Mouse (Mus musculus) limb, embryonic 10.5 days (tissue): ENCODE results near the gene Frmd3. TPM values are rescaled to one million over a fixed set of nuclear protein-coding genes. Genes with fewer than 3 reads are reported as not detected.

Experiments
- DNase-seq: peaks from one replicate; pipeline ENCODE4 v3.0.0-alpha.2; 2017; ENCODE audit warnings: low spot score
- H3K27ac ChIP-seq: fragments of 300-500 bp; sonication (generic); 2 replicates; pipeline ENCODE4 v1.5.1; 2016; ENCODE audit warnings: mild to moderate bottlenecking
- H3K27me3 ChIP-seq: fragments of 300-500 bp; sonication (generic); 2 replicates; pipeline ENCODE4 v1.6.1; 2016; ENCODE audit warnings: low read depth, mild to moderate bottlenecking; ENCODE audit not compliant: poor library complexity, severe bottlenecking
- H3K36me3 ChIP-seq: fragments of 300-500 bp; sonication (generic); 2 replicates; pipeline ENCODE4 v1.6.1; 2016; ENCODE audit warnings: mild to moderate bottlenecking, moderate library complexity
- H3K4me1 ChIP-seq: fragments of 300-500 bp; sonication (generic); 2 replicates; pipeline ENCODE4 v1.6.1; 2016
- H3K4me3 ChIP-seq: fragments of 300-500 bp; sonication (generic); 2 replicates; pipeline ENCODE4 v1.5.1; 2016; ENCODE audit warnings: mild to moderate bottlenecking, moderate library complexity
- H3K9me3 ChIP-seq: fragments of 300-500 bp; sonication (generic); replicated peaks from 2 replicates; pipeline ENCODE4 v1.6.1; 2016; ENCODE audit warnings: mild to moderate bottlenecking
- WGBS: fragments of 180-500 bp; shearing (Covaris S2); methylation state at CpG from one replicate; pipeline ENCODE4 v1.1.7; 2016; 5-methylcytosine and 5-hydroxymethylcytosine counted together
- polyA plus RNA-seq: library from polyadenylated mRNA; unstranded; fragments of >200 nt; fragmentation: Nextera tagmentation; extraction: Ambion mirVana; gene quantifications from 2 replicates; pipeline ENCODE4 v1.2.1, GENCODE M21; 2016

Frmd3 gene
- polyA plus RNA-seq, 1 experiment from 2014 or later = 0.49 TPM

DNA sequence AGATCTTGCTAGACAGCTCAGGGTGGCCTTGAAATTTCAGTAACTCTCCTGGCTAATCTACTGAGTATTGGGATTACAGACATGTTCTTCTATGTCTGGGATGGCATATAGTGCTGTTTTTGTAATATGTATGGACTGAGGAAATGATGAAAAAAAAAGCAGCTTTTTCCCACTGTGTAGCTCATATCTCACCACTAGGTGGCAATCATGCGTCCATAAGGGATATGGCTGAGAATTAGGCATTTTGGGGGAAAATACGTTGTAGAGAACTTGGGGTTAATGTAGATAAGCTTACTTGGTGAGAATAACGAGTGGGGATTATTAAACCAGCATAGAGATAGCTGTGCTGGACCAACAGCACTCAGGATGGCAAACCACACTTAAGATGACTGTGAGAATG lies 209.1 kb downstream of the Frmd3 start:
- no peak overlapping the region for H3K4me3 ChIP-seq
- no peak overlapping the region for H3K27ac ChIP-seq
- 45% methylated on average over 3 of the region's 3 CpGs for WGBS
- H3K4me1 ChIP-seq = no peaks in the 10 kb centered on the region
- DNase-seq = no peak
- no peaks in the 10 kb centered on the region for H3K9me3 ChIP-seq
- H3K27me3 ChIP-seq = no peaks in the 10 kb centered on the region
- H3K36me3 ChIP-seq = no peaks in the 10 kb centered on the region

DNA sequence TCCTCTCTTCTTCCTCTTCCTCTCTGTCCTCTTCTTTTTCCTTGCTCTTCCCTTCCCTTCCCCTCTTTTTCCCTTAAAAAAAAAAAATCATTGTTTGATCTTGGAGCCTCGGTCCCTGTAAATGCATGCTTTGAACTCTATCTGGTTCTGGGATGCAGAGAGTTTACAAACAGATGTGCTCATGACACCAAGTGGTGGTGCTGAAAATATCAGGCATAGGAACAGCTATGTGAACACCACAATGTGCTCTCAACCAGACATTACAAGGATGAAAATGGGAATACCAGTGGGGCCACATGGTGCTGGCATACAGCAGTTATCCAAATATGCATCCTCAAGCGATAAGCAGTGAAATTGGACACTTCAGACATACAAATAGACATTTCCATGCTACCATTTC lies 211.0 kb downstream of the Frmd3 start:
- no peaks in the 10 kb centered on the region for H3K9me3 ChIP-seq
- no peaks in the 10 kb centered on the region for H3K36me3 ChIP-seq
- no peaks in the 10 kb centered on the region for H3K4me1 ChIP-seq
- 77% methylated on average over 2 of the region's 2 CpGs for WGBS
- no peaks in the 10 kb centered on the region for H3K27me3 ChIP-seq
- H3K27ac ChIP-seq = no peak overlapping the region
- DNase-seq = no peak
- H3K4me3 ChIP-seq = no peak overlapping the region

DNA sequence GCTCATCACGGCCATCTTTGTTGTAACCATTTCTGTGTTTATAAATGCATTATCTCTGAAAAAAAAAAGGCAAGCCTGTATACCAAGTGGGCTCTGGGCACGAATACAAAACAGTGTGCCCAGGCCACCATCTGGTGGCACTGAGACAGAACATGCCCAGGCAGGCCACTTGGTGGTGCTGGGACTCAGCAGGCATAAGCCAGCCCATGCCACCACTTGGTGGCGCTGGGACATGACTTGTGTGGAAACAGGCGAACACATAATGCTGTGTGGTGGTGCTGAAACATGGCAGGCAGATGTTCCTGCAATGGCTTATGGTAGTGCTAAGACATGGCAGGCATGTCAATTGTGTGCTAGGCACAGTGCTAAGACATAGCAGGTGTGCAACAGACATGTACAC lies 217.8 kb downstream of the Frmd3 start:
- Histone ChIP-seq H3K4me1 (no peaks in the 10 kb centered on the region), H3K9me3 (no peaks in the 10 kb centered on the region), H3K4me3 (no peak overlapping the region), H3K27me3 (no peaks in the 10 kb centered on the region), H3K36me3 (no peaks in the 10 kb centered on the region), H3K27ac (no peak overlapping the region)
- no peak for DNase-seq
- 84% methylated on average over 4 of the region's 4 CpGs for WGBS

DNA sequence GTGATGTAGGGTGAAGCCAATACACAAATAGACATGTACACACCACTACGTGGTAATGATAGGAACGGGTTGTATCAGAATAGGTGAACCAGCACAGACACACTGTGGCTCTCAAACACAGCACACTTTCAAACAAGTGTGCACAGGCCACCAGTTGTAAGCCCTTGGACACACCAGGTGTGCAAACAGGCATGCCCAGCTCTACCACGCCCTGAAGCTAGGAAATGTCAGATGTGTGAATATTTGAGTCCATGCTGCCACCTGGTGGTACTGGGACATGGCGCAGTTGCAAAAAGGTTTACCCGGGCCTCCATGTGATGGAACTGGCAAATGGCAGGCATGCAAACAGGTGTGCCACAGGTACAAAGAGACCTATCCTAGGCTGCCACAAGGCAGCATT lies 218.2 kb downstream of the Frmd3 start:
- Histone ChIP-seq H3K27ac (no peak overlapping the region), H3K4me3 (no peak overlapping the region), H3K36me3 (no peaks in the 10 kb centered on the region), H3K27me3 (no peaks in the 10 kb centered on the region), H3K4me1 (no peaks in the 10 kb centered on the region), H3K9me3 (no peaks in the 10 kb centered on the region)
- peak; percentile 55 for DNase-seq
- WGBS = 74% methylated on average over 5 of the region's 5 CpGs

DNA sequence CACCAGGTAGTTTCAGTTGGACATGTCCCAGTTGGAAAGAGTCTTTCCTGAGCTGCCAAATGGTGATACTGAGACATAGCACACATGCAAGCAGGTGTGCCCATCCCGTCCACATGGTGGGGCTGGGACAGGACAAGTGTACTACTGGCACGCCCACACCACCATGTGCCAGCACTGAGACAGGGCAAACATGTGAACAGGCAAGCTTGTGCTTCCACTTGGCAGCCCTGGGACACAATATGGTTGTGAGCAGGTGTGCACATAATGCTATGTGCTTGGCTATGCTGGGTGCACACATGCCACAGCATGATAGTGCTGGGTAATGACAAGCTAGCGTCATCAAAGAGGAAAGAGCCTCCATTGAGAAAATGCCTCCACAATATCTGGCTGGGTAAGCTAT lies 220.3 kb downstream of the Frmd3 start:
- Histone ChIP-seq H3K27ac (no peak overlapping the region), H3K27me3 (no peaks in the 10 kb centered on the region), H3K9me3 (no peaks in the 10 kb centered on the region), H3K36me3 (no peaks in the 10 kb centered on the region), H3K4me1 (no peaks in the 10 kb centered on the region), H3K4me3 (no peak overlapping the region)
- 86% methylated on average over 3 of the region's 3 CpGs for WGBS
- DNase-seq = no peak

DNA sequence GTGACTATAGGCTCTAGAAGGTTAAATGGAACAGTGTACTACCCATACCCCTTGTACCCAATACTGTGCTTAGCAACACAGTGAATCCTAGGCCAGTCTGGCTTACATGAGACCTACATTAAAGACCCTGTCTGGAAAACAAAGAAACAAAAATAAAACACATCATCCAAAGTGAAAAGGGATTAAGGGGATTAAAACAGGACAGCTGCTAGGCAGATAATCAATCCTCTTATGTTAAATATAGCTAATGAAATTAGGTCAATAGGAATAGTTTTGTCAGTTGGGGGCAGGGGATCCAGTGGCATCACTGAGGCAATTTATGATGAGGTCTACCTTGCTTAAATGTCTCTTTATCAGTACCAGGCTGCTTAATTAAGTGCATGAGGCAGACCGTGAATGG lies 228.9 kb downstream of the Frmd3 start, which contains the start of gene Kdm4c:
TSS of gene Kdm4c (plus strand) at position 322 of the 400 bp plus-strand sequence.
- no peaks in the 10 kb centered on the region for H3K27me3 ChIP-seq
- no peak for DNase-seq
- 95% methylated on average over 1 of the region's 1 CpGs for WGBS
- no peaks in the 10 kb centered on the region for H3K9me3 ChIP-seq
- no peaks in the 10 kb centered on the region for H3K36me3 ChIP-seq
- H3K4me3 ChIP-seq = no peak within 1 kb of the TSS
- H3K4me1 ChIP-seq = no peaks in the 10 kb centered on the region
- H3K27ac ChIP-seq = no peak within 1 kb of the TSS

Other genes starting within 250 kb of the Frmd3 start
- 0.74 and 1.1 TPM in 2 replicates for gene Rasef, start 222.4 kb upstream of the Frmd3 start, polyA plus RNA-seq
- not detected in 2 replicates for gene Gm11758, start 137.2 kb upstream of the Frmd3 start, polyA plus RNA-seq
- not detected in 2 replicates for gene Gm11757, start 122.3 kb upstream of the Frmd3 start, polyA plus RNA-seq
- not detected in 2 replicates for gene Gm13871, start 107.5 kb upstream of the Frmd3 start, polyA plus RNA-seq
- gene Gm11756, start 92.7 kb upstream of the Frmd3 start, polyA plus RNA-seq = not detected in 2 replicates
- 0.38 TPM in 1 of 2 replicates, not detected in the other for gene 2310002L09Rik, start 62.6 kb upstream of the Frmd3 start, polyA plus RNA-seq
- 6.1 and 8.8 TPM in 2 replicates for gene Kdm4c, start 229.1 kb downstream of the Frmd3 start, polyA plus RNA-seq